Mouse (Mus musculus): ENCODE data around the gene Lrp2.

The Lrp2 gene

GRCm38 (mm10) chr2:69396760-69397435 is 189.0 kb downstream of the Lrp2 start:
- no peak for DNase-seq

GRCm38 (mm10) chr2:69395597-69396248 is 190.1 kb downstream of the Lrp2 start:
- DNase-seq: no peak

- DNase-seq: no peak
Observed at GRCm38 (mm10) chr2:69393947-69394346, 191.9 kb downstream of the Lrp2 start.

- DNase-seq: no peak
Observed at GRCm38 (mm10) chr2:69386118-69386871, 199.6 kb downstream of the Lrp2 start.

- DNase-seq: no peak
Observed at GRCm38 (mm10) chr2:69382838-69383237, 203.0 kb downstream of the Lrp2 start.

GRCm38 (mm10) chr2:69381740-69382139 is 204.1 kb downstream of the Lrp2 start:
- DNase-seq: no peak

- DNase-seq: no peak
Observed at GRCm38 (mm10) chr2:69380281-69380680, 205.6 kb downstream of the Lrp2 start, which contains the start of gene Dhrs9. Gene Dhrs9, plus strand, starts transcription at chr2:69380445.

- DNase-seq: no peak
Observed at GRCm38 (mm10) chr2:69379801-69380200, 206.1 kb downstream of the Lrp2 start.

- DNase-seq: no peak
Observed at GRCm38 (mm10) chr2:69376780-69377179, 209.1 kb downstream of the Lrp2 start.

Measured in cerebellum, postnatal 25 days (tissue).